Mouse (Mus musculus) testis, adult 2 months (tissue): ENCODE results near the gene Cic.

ENCODE experiments used
- CTCF ChIP-seq: fragments of 200-500 bp; IDR thresholded peaks from 2 replicates; pipeline ENCODE4 v1.5.1; 2012; ENCODE audit warnings: low read depth, mild to moderate bottlenecking, inconsistent platforms, low read length, moderate library complexity; ENCODE audit not compliant: control insufficient read depth, insufficient read depth, insufficient replicate concordance
- POLR2A ChIP-seq: fragments of 200-500 bp; IDR thresholded peaks from 2 replicates; pipeline ENCODE4 v1.6.1; 2012; ENCODE audit warnings: low read depth, mild to moderate bottlenecking, inconsistent platforms, low read length, moderate library complexity; ENCODE audit not compliant: control insufficient read depth

- TF ChIP-seq CTCF (no peak), POLR2A (no peak)
These were observed 38.0 kb downstream of the Cic start for GRCm38 (mm10) chr7:25305481-25305880.
